Mouse (Mus musculus): ENCODE measurements around the gene Slmap. TPM values are rescaled to one million over a fixed set of nuclear protein-coding genes. Genes with fewer than 3 reads are reported as not detected.
A peak's percentile ranks its signal among the peaks of the same experiment; 100 is the strongest.

Slmap gene
- polyA plus RNA-seq, 1 experiment from 2014 or later, result 121 TPM

- in situ Hi-C loops (cut with MboI; ENCODE audit: low pct_unique_long_range_greater_than_20kb), result loop anchor here (25.0 kb wide), 1 partner anchor 431 kb away; no protein-coding TSS in a partner anchor
- ChIA-PET CTCF (interaction anchor here (1.0 kb wide), 1 partner anchor 189 kb away, joined by 3 read pairs; no protein-coding TSS in a partner anchor), POLR2A (no interaction called here)
- no peak for TF ChIP-seq CTCF (IDR thresholded peaks at IDR 0.05)
- DNase-seq (ENCODE audit: low read depth, low spot score) (no peak), ATAC-seq (no peak)
- H3K27me3 ChIP-seq, result no peaks in the 10 kb centered on the region
Observed at GRCm38 (mm10) chr14:26481457-26481856, 53.3 kb downstream of the Slmap start.

- ATAC-seq (no peak), DNase-seq (ENCODE audit: low read depth, low spot score) (no peak)
- no peak for TF ChIP-seq CTCF (IDR thresholded peaks at IDR 0.05)
- ChIA-PET POLR2A (no interaction called here), CTCF (interaction anchor here (0.9 to 1.2 kb wide), 3 partner anchors 8 to 14 kb away, joined by 3 read pairs; no protein-coding TSS in a partner anchor)
- H3K27me3 ChIP-seq, result no peaks in the 10 kb centered on the region
- in situ Hi-C loops (cut with MboI; ENCODE audit: low pct_unique_long_range_greater_than_20kb), result loop anchor here (25.0 kb wide), 1 partner anchor 435 kb away; no protein-coding TSS in a partner anchor
Observed at GRCm38 (mm10) chr14:26477738-26478137, 57.0 kb downstream of the Slmap start.

- no peak for TF ChIP-seq CTCF (IDR thresholded peaks at IDR 0.05)
- ATAC-seq, result no peak
- in situ Hi-C loops (cut with MboI; ENCODE audit: low pct_unique_long_range_greater_than_20kb), result loop anchor here (25.0 kb wide), 1 partner anchor 436 kb away; no protein-coding TSS in a partner anchor
- H3K27me3 ChIP-seq, result no peaks in the 10 kb centered on the region
- ChIA-PET CTCF (interaction anchor here (1.4 to 1.5 kb wide), 2 partner anchors 9 to 16 kb away, joined by 3 to 4 read pairs; no protein-coding TSS in a partner anchor), POLR2A (interaction anchor here (0.7 kb wide), 1 partner anchor 162 kb away, joined by 3 read pairs; no protein-coding TSS in a partner anchor)
- DNase-seq (ENCODE audit: low read depth, low spot score), result no peak
Observed at GRCm38 (mm10) chr14:26476391-26476790, 58.3 kb downstream of the Slmap start.

GRCm38 (mm10) chr14:26467974-26468373, 66.8 kb downstream of the Slmap start:
- no peak for TF ChIP-seq CTCF (IDR thresholded peaks at IDR 0.05)
- ATAC-seq, result no peak

GRCm38 (mm10) chr14:26466544-26467125, 68.1 kb downstream of the Slmap start:
- DNase-seq (ENCODE audit: low read depth, low spot score), result no peak
- CTCF ChIA-PET, result interaction anchor here (0.8 to 1.1 kb wide), 2 partner anchors 12 kb away, joined by 3 to 4 read pairs; no protein-coding TSS in a partner anchor
- POLR2A ChIA-PET, result no interaction called here

More at GRCm38 (mm10) chr14:26467974-26468373, 66.8 kb downstream of the Slmap start:
- no peak for DNase-seq (ENCODE audit: low read depth, low spot score)
- ChIA-PET CTCF (no interaction called here), POLR2A (no interaction called here)
- in situ Hi-C loops (cut with MboI; ENCODE audit: low pct_unique_long_range_greater_than_20kb), result no loop called here
- no peaks in the 10 kb centered on the region for H3K27me3 ChIP-seq

GRCm38 (mm10) chr14:26465898-26466297, 68.8 kb downstream of the Slmap start:
- ChIA-PET POLR2A (no interaction called here), CTCF (interaction anchor here (0.8 kb wide), 1 partner anchor 12 kb away, joined by 3 read pairs; no protein-coding TSS in a partner anchor)
- no peaks in the 10 kb centered on the region for H3K27me3 ChIP-seq
- in situ Hi-C loops (cut with MboI; ENCODE audit: low pct_unique_long_range_greater_than_20kb), result no loop called here
- no peak for DNase-seq (ENCODE audit: low read depth, low spot score)
- no peak for ATAC-seq
- TF ChIP-seq CTCF (IDR thresholded peaks at IDR 0.05), result no peak

More at GRCm38 (mm10) chr14:26466544-26467125, 68.1 kb downstream of the Slmap start:
- no peaks in the 10 kb centered on the region for H3K27me3 ChIP-seq
- no peak for ATAC-seq
- in situ Hi-C loops (cut with MboI; ENCODE audit: low pct_unique_long_range_greater_than_20kb), result no loop called here
- TF ChIP-seq CTCF (IDR thresholded peaks at IDR 0.05), result no peak

GRCm38 (mm10) chr14:26459516-26459915, 75.2 kb downstream of the Slmap start:
- ChIA-PET CTCF (interaction anchor here (0.8 to 1.9 kb wide), 9 partner anchors 8 to 156 kb away, joined by 3 to 12 read pairs (median 4); no protein-coding TSS in a partner anchor), POLR2A (interaction anchor here (1.0 kb wide), 1 partner anchor 16 kb away, joined by 3 read pairs; no protein-coding TSS in a partner anchor)
- H3K27me3 ChIP-seq, result no peaks in the 10 kb centered on the region
- DNase-seq (ENCODE audit: low read depth, low spot score), result no peak
- peak; percentile 67 for TF ChIP-seq CTCF (IDR thresholded peaks at IDR 0.05)
- ATAC-seq, result no peak
- in situ Hi-C loops (cut with MboI; ENCODE audit: low pct_unique_long_range_greater_than_20kb), result loop anchor here (5.0 kb wide), 1 partner anchor 82 kb away; no protein-coding TSS in a partner anchor

GRCm38 (mm10) chr14:26454851-26455250, 79.9 kb downstream of the Slmap start:
- POLR2A ChIA-PET, result no interaction called here
- DNase-seq (ENCODE audit: low read depth, low spot score), result no peak
- in situ Hi-C loops (cut with MboI; ENCODE audit: low pct_unique_long_range_greater_than_20kb), result loop anchor here (5.0 kb wide), 1 partner anchor 78 kb away; no protein-coding TSS in a partner anchor
- TF ChIP-seq CTCF (IDR thresholded peaks at IDR 0.05), result no peak
- ATAC-seq, result no peak
- no peaks in the 10 kb centered on the region for H3K27me3 ChIP-seq
- CTCF ChIA-PET, result interaction anchor here (0.8 to 1.0 kb wide), 2 partner anchors 12 to 13 kb away, joined by 3 to 4 read pairs; no protein-coding TSS in a partner anchor

GRCm38 (mm10) chr14:26450036-26450800, 84.5 kb downstream of the Slmap start:
- in situ Hi-C loops (cut with MboI; ENCODE audit: low pct_unique_long_range_greater_than_20kb), result no loop called here
- ATAC-seq (no peak), DNase-seq (ENCODE audit: low read depth, low spot score) (no peak)
- ChIA-PET CTCF (interaction anchor here (1.7 to 3.2 kb wide), 2 partner anchors 9 to 10 kb away, joined by 5 to 12 read pairs; no protein-coding TSS in a partner anchor), POLR2A (no interaction called here)
- TF ChIP-seq CTCF (IDR thresholded peaks at IDR 0.05), result no peak
- H3K27me3 ChIP-seq, result no peaks in the 10 kb centered on the region

GRCm38 (mm10) chr14:26448581-26448980, 86.2 kb downstream of the Slmap start:
- no peak for DNase-seq (ENCODE audit: low read depth, low spot score)
- TF ChIP-seq CTCF (IDR thresholded peaks at IDR 0.05), result no peak
- ChIA-PET CTCF (interaction anchor here (3.2 kb wide), 1 partner anchor 11 kb away, joined by 12 read pairs; no protein-coding TSS in a partner anchor), POLR2A (no interaction called here)
- H3K27me3 ChIP-seq, result no peaks in the 10 kb centered on the region
- in situ Hi-C loops (cut with MboI; ENCODE audit: low pct_unique_long_range_greater_than_20kb), result no loop called here
- no peak for ATAC-seq
